Mouse (Mus musculus): Measurements from ENCODE around the gene Serpine2.

DNA sequence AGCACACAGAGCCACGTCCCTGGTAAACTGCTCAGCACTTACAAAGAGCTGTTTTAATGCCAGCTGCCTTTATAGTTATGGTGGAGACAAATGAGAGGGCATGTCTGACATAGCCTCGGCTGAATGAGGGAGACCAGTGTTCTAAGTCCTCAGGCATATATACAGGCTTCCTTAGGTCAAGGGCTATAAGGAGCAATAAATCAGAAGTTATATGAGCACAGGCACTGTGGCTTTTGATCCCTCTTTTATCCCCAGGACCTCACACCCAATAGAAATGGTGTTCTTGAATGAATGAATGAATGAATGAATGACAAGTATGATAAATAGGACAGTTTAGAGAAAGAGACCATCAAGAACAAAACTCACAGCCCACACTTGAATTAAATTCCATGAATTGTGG lies 102.0 kb downstream of the Serpine2 start:
- TF ChIP-seq EP300 (IDR thresholded peaks at IDR 0.05; ENCODE audit: low read depth in 1 of 2, low read length in 2 of 2) (no peak), POLR2A (IDR thresholded peaks at IDR 0.05; ENCODE audit: control insufficient read depth in 1 of 2, insufficient read depth in 1 of 2, low read depth in 1 of 2, low read length in 2 of 2, poor library complexity in 1 of 2) (no peak), RAD21 (IDR thresholded peaks at IDR 0.05; ENCODE audit: low read depth, low read length) (no peak), TAL1 (IDR thresholded peaks at IDR 0.05; ENCODE audit: low read length) (no peak), RCOR1 (IDR thresholded peaks at IDR 0.05; ENCODE audit: low read depth, low read length) (no peak), CTCF (IDR thresholded peaks at IDR 0.05 in 2 of 3, conservative IDR thresholded peaks at IDR 0.05 in 1 of 3; ENCODE audit: control insufficient read depth in 1 of 3, insufficient read depth in 1 of 3, low read depth in 2 of 3, low read length in 3 of 3, poor library complexity in 1 of 3, severe bottlenecking in 1 of 3) (no peak), KAT2A (conservative IDR thresholded peaks at IDR 0.05; ENCODE audit: low read depth, low read length) (no peak), ELF1 (IDR thresholded peaks at IDR 0.05; ENCODE audit: low read depth, low read length) (no peak), ZMIZ1 (IDR thresholded peaks at IDR 0.05; ENCODE audit: low read depth, low read length) (no peak)

Measured in MEL (cell line).